Mouse (Mus musculus) embryonic facial prominence, embryonic 13.5 days (tissue): Measurements from ENCODE around the gene Scd2. TPM values are rescaled to one million over a fixed set of nuclear protein-coding genes. Genes with fewer than 3 reads are reported as not detected.
A peak's percentile ranks its signal among the peaks of the same experiment; 100 is the strongest.
"Not testable (repeated sequence)": the region's sequence is repeated elsewhere in the genome, so short reads cannot be mapped to it uniquely, and the experiment has no call there.

Experiments used
- ATAC-seq: fragments of 200-750 bp; cut with Nextera tagmentation; 2 replicates; pipeline ENCODE4 v1.8.0; 2017; ENCODE audit warnings: low read depth; ENCODE audit not compliant: insufficient number of reproducible peaks, insufficient read depth, low FRiP score, low TSS enrichment
- H3K27ac ChIP-seq: fragments of 300-500 bp; sonication (generic); 2 replicates; pipeline ENCODE4 v1.5.1; 2015; ENCODE audit warnings: moderate library complexity, mild to moderate bottlenecking, inconsistent platforms
- H3K27me3 ChIP-seq: fragments of 300-500 bp; sonication (generic); 2 replicates; pipeline ENCODE4 v1.6.1; 2015; ENCODE audit warnings: mild to moderate bottlenecking, inconsistent platforms
- H3K36me3 ChIP-seq: fragments of 300-500 bp; sonication (generic); 2 replicates; pipeline ENCODE4 v1.6.1; 2015; ENCODE audit warnings: mild to moderate bottlenecking, inconsistent platforms
- H3K4me1 ChIP-seq: fragments of 300-500 bp; sonication (generic); 2 replicates; pipeline ENCODE4 v1.6.1; 2015; ENCODE audit warnings: inconsistent platforms
- H3K4me2 ChIP-seq: fragments of 300-500 bp; sonication (generic); 2 replicates; pipeline ENCODE4 v1.6.1; 2015; ENCODE audit warnings: moderate library complexity, mild to moderate bottlenecking, inconsistent platforms
- H3K4me3 ChIP-seq: fragments of 300-500 bp; sonication (generic); 2 replicates; pipeline ENCODE4 v1.5.1; 2015; ENCODE audit warnings: mild to moderate bottlenecking, inconsistent platforms
- H3K9ac ChIP-seq: fragments of 300-500 bp; sonication (generic); 2 replicates; pipeline ENCODE4 v1.6.1; 2015; ENCODE audit warnings: mild to moderate bottlenecking, inconsistent platforms
- H3K9me3 ChIP-seq: fragments of 300-500 bp; sonication (generic); 2 replicates; pipeline ENCODE4 v1.6.1; 2016; ENCODE audit warnings: inconsistent platforms
- WGBS: fragments of 180-500 bp; shearing (Covaris S2); methylation state at CpG from one replicate; pipeline ENCODE4 v1.1.7; 2015; ENCODE audit warnings: mixed read lengths; 5-methylcytosine and 5-hydroxymethylcytosine counted together
- polyA plus RNA-seq: library from polyadenylated mRNA; unstranded; fragments of >200 nt; fragmentation: Nextera tagmentation; extraction: Ambion mirVana; gene quantifications from 2 replicates; pipeline ENCODE4 v1.2.1, GENCODE M21; 2015

Scd2 gene
- polyA plus RNA-seq, 1 experiment from 2014 or later = 211 TPM

GRCm38 (mm10) chr19:44275418-44275817, 18.1 kb upstream of the Scd2 start:
- no peak overlapping the region for H3K27ac ChIP-seq
- no peak overlapping the region for H3K9ac ChIP-seq
- H3K36me3 ChIP-seq = no peaks in the 10 kb centered on the region
- no peak overlapping the region for H3K4me3 ChIP-seq
- H3K4me1 ChIP-seq = peaks cover 3% of the 10 kb centered on the region
- WGBS = 83% methylated on average over 1 of the region's 1 CpGs
- ATAC-seq = no peak
- no peaks in the 10 kb centered on the region for H3K9me3 ChIP-seq
- no peak overlapping the region for H3K4me2 ChIP-seq
- no peaks in the 10 kb centered on the region for H3K27me3 ChIP-seq

- peaks cover 17% of the 10 kb centered on the region for H3K4me1 ChIP-seq
- ATAC-seq = no peak
- WGBS = 79% methylated on average over 5 of the region's 5 CpGs
Measured at GRCm38 (mm10) chr19:44276861-44277260, 16.6 kb upstream of the Scd2 start.

GRCm38 (mm10) chr19:44277931-44278330, 15.5 kb upstream of the Scd2 start:
- WGBS = 87% methylated on average over 8 of the region's 8 CpGs
- H3K27me3 ChIP-seq = no peaks in the 10 kb centered on the region
- H3K4me2 ChIP-seq = no peak overlapping the region
- no peak overlapping the region for H3K27ac ChIP-seq
- no peak overlapping the region for H3K9ac ChIP-seq
- no peaks in the 10 kb centered on the region for H3K9me3 ChIP-seq
- H3K4me1 ChIP-seq = peaks cover 26% of the 10 kb centered on the region
- no peak for ATAC-seq
- H3K4me3 ChIP-seq = no peak overlapping the region
- H3K36me3 ChIP-seq = no peaks in the 10 kb centered on the region

More at GRCm38 (mm10) chr19:44276861-44277260, 16.6 kb upstream of the Scd2 start:
- no peak overlapping the region for H3K27ac ChIP-seq
- no peak overlapping the region for H3K4me2 ChIP-seq
- no peaks in the 10 kb centered on the region for H3K36me3 ChIP-seq
- no peaks in the 10 kb centered on the region for H3K9me3 ChIP-seq
- H3K27me3 ChIP-seq = no peaks in the 10 kb centered on the region
- H3K4me3 ChIP-seq = no peak overlapping the region
- H3K9ac ChIP-seq = no peak overlapping the region

- no peak overlapping the region for H3K4me3 ChIP-seq
- H3K4me1 ChIP-seq = peaks cover 43% of the 10 kb centered on the region
- H3K4me2 ChIP-seq = no peak overlapping the region; the same call in 1 of the 2 replicates
- WGBS = 6% methylated on average over 6 of the region's 6 CpGs
- no peak for ATAC-seq
- no peaks in the 10 kb centered on the region for H3K27me3 ChIP-seq
- H3K36me3 ChIP-seq = no peaks in the 10 kb centered on the region
- peak overlapping the region; percentile 86 for H3K27ac ChIP-seq
- H3K9me3 ChIP-seq = no peaks in the 10 kb centered on the region
- no peak overlapping the region for H3K9ac ChIP-seq
Measured at GRCm38 (mm10) chr19:44280755-44281154, 12.7 kb upstream of the Scd2 start.

GRCm38 (mm10) chr19:44281825-44282447, 11.5 kb upstream of the Scd2 start:
- peaks cover 43% of the 10 kb centered on the region for H3K4me1 ChIP-seq
- WGBS = 13% methylated on average over 1 of the region's 1 CpGs
- not testable (repeated sequence) for H3K4me3 ChIP-seq, H3K27me3 ChIP-seq, ATAC-seq, H3K9me3 ChIP-seq, H3K36me3 ChIP-seq
- H3K9ac ChIP-seq = 0 out of 2 replicates have a peak overlapping the region, but pooled peaks have one; percentile 22
- H3K4me2 ChIP-seq = peak overlapping the region; percentile 20; the same call in 1 of the 2 replicates
- peak overlapping the region; percentile 86 for H3K27ac ChIP-seq

GRCm38 (mm10) chr19:44282534-44283156, 10.8 kb upstream of the Scd2 start:
- H3K4me2 ChIP-seq = peak overlapping the region; percentile 20; the same call in 1 of the 2 replicates

GRCm38 (mm10) chr19:44283157-44284024, 10.1 kb upstream of the Scd2 start:
- H3K27me3 ChIP-seq = no peaks in the 10 kb centered on the region
- H3K9ac ChIP-seq = peak overlapping the region; percentile 69
- no peaks in the 10 kb centered on the region for H3K36me3 ChIP-seq
- H3K4me1 ChIP-seq = peaks cover 46% of the 10 kb centered on the region
- no peaks in the 10 kb centered on the region for H3K9me3 ChIP-seq
- H3K4me2 ChIP-seq = peak overlapping the region; percentile 87
- 33% methylated on average over 15 of the region's 15 CpGs for WGBS
- peak overlapping the region; percentile 99 for H3K27ac ChIP-seq
- H3K4me3 ChIP-seq = peak overlapping the region; percentile 49
- no peak for ATAC-seq

More at GRCm38 (mm10) chr19:44282534-44283156, 10.8 kb upstream of the Scd2 start:
- ATAC-seq = no peak
- Histone ChIP-seq H3K9me3 (no peaks in the 10 kb centered on the region), H3K27me3 (no peaks in the 10 kb centered on the region), H3K9ac (0 out of 2 replicates have a peak overlapping the region, but pooled peaks have one; percentile 22), H3K4me3 (no peak overlapping the region), H3K4me1 (peaks cover 43% of the 10 kb centered on the region), H3K27ac (peak overlapping the region; percentile 99), H3K36me3 (no peaks in the 10 kb centered on the region)
- 32% methylated on average over 9 of the region's 9 CpGs for WGBS

GRCm38 (mm10) chr19:44284025-44284695, 9.3 kb upstream of the Scd2 start:
- peak overlapping the region; percentile 69 for H3K9ac ChIP-seq
- H3K27ac ChIP-seq = peak overlapping the region; percentile 99
- H3K4me3 ChIP-seq = peak overlapping the region; percentile 49
- peak overlapping the region; percentile 87 for H3K4me2 ChIP-seq
- H3K9me3 ChIP-seq = no peaks in the 10 kb centered on the region
- peak; percentile 99 for ATAC-seq
- no peaks in the 10 kb centered on the region for H3K27me3 ChIP-seq
- WGBS = under 1% methylated on average over 38 of the region's 38 CpGs
- H3K36me3 ChIP-seq = no peaks in the 10 kb centered on the region
- peaks cover 47% of the 10 kb centered on the region for H3K4me1 ChIP-seq

GRCm38 (mm10) chr19:44284723-44285122, 8.8 kb upstream of the Scd2 start:
- H3K4me1 ChIP-seq = peaks cover 51% of the 10 kb centered on the region

GRCm38 (mm10) chr19:44285554-44285953, 7.9 kb upstream of the Scd2 start:
- Histone ChIP-seq H3K36me3 (no peaks in the 10 kb centered on the region), H3K4me1 (peaks cover 55% of the 10 kb centered on the region), H3K27ac (no peak overlapping the region), H3K4me3 (no peak overlapping the region), H3K9ac (no peak overlapping the region), H3K4me2 (no peak overlapping the region), H3K9me3 (no peaks in the 10 kb centered on the region), H3K27me3 (no peaks in the 10 kb centered on the region)
- 93% methylated on average over 8 of the region's 8 CpGs for WGBS
- no peak for ATAC-seq

More at GRCm38 (mm10) chr19:44284723-44285122, 8.8 kb upstream of the Scd2 start:
- H3K4me2 ChIP-seq = peak overlapping the region; percentile 87
- H3K27me3 ChIP-seq = no peaks in the 10 kb centered on the region
- H3K27ac ChIP-seq = peak overlapping the region; percentile 99
- ATAC-seq = no peak
- WGBS = 1% methylated on average over 11 of the region's 11 CpGs
- no peaks in the 10 kb centered on the region for H3K9me3 ChIP-seq
- H3K36me3 ChIP-seq = no peaks in the 10 kb centered on the region
- H3K9ac ChIP-seq = peak overlapping the region; percentile 69
- peak overlapping the region; percentile 49 for H3K4me3 ChIP-seq

- H3K27ac ChIP-seq = no peak overlapping the region
- H3K36me3 ChIP-seq = no peaks in the 10 kb centered on the region
- peaks cover 49% of the 10 kb centered on the region for H3K4me1 ChIP-seq
- no peak overlapping the region for H3K4me3 ChIP-seq
- no peak for ATAC-seq
- no peak overlapping the region for H3K4me2 ChIP-seq
- no peaks in the 10 kb centered on the region for H3K9me3 ChIP-seq
- H3K27me3 ChIP-seq = no peaks in the 10 kb centered on the region
- WGBS = 50% methylated on average over 2 of the region's 2 CpGs
- no peak overlapping the region for H3K9ac ChIP-seq
Measured at GRCm38 (mm10) chr19:44286109-44286508, 7.4 kb upstream of the Scd2 start.
